Mouse (Mus musculus) cortical plate, adult 2 months (tissue): ENCODE results near the gene Ap4s1.

Source experiments
- CTCF ChIP-seq: fragments of 200-500 bp; IDR thresholded peaks from 2 replicates; pipeline ENCODE4 v1.5.1; 2011; ENCODE audit warnings: mild to moderate bottlenecking, control low read depth, low read length; ENCODE audit not compliant: insufficient read depth; ENCODE audit errors: extremely low read depth
- POLR2A ChIP-seq: fragments of 200-500 bp; IDR thresholded peaks from 2 replicates; pipeline ENCODE4 v1.6.1; 2011; ENCODE audit warnings: mild to moderate bottlenecking, low read length, control low read depth; ENCODE audit not compliant: insufficient read depth; ENCODE audit errors: extremely low read depth

- TF ChIP-seq CTCF (no peak), POLR2A (no peak)
Measured at GRCm38 (mm10) chr12:51671231-51671891, 19.5 kb upstream of the Ap4s1 start.
